Mouse (Mus musculus) forelimb bud, embryonic 11.5 days (tissue): ENCODE measurements at regions not wholly inside any gene's neighbourhood (a gene's known extent, or its start where the extent isn't known, plus 50 kb on each side); places are given as distances from the start of the nearest gene placed in this dataset.
"Not testable (repeated sequence)": the region's sequence is repeated elsewhere in the genome, so short reads cannot be mapped to it uniquely, and the experiment has no call there.

ENCODE experiments used
- DNase-seq: peaks from one replicate; pipeline ENCODE4 v3.0.0-alpha.2; 2012; ENCODE audit warnings: low read depth, low spot score

DNA sequence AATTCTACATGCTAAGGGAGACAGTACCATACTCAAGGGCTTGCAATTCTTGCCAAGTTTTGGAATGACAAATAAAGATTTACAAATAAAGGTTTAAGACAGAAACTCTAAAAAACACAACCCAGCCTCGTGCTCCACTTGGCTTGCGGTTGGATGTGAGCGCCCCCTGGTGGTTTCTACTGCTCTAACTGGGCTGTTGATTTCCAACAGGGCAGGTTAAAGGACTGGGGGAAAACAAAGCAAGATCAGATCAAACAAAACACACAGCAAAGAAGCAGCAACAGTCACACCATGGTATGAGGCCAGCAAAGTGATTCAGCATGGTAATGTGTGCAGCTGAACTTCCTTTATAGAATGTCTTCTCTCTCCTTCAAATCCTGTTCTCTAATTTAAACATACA is 339.2 kb downstream of the Adam3 start:
- peak; percentile 85 for DNase-seq

DNA sequence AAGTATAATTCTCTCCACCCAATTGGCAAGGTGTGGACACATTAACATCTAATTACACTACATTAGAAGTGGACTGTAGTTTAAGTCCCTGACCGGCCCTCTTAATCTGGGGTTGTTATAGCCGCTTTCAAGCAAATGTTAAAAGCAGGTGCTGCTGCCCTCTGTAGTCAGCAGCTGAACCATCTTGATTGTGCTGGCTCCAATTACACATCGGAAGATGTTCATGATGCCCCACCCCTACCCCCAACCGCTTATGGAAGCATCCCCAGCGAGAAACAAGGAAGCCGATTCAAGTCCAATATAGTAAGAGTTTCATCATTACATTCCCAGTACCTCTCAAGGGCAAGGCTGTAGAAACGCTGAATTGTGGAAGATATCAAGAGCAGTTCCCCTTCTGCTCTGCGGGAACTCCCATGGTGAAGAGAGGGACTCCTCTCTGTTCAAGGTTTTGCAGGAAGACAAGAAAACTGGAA is 341.7 kb downstream of the Adam3 start:
- DNase-seq, result no peak

DNA sequence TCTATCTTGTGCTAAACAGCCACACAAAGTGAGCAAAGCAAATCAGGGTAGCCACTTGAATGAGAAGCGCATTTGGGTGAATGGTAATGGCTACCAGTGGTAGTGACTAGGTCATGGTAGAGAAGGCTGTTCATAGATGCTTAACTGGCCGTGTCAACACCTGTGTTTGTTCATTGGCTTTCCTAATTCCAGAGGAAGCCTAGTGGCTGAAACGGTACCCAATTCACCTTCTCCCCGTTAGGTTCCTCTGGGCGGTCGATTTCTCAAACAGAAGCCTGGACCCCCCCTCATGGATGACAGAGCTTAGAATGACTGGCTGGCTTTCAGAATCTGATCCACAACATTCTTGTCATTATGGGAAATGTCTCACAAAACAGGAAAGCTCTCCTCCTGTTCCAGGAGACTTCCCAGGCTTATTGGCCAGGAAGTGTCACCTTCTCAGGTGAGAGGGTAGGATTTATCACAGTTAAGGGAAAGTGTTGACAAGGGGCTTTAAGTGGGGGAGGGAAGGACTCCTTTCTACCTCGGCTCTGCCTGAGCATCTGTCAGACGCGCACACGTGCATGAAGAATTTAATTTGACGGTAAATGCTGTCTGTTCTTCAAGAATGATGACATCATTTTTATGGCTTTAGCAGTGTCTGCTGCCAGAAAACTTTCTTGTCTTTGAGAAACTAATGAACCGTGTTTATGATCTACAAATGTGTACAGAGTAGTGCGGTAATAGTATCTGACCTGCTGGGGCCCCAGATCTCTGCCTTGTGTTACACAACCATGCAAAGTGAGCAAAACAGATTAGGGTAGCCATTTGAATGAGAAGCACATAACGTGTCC is 342.3 kb downstream of the Adam3 start:
- DNase-seq, result peak; percentile 14

DNA sequence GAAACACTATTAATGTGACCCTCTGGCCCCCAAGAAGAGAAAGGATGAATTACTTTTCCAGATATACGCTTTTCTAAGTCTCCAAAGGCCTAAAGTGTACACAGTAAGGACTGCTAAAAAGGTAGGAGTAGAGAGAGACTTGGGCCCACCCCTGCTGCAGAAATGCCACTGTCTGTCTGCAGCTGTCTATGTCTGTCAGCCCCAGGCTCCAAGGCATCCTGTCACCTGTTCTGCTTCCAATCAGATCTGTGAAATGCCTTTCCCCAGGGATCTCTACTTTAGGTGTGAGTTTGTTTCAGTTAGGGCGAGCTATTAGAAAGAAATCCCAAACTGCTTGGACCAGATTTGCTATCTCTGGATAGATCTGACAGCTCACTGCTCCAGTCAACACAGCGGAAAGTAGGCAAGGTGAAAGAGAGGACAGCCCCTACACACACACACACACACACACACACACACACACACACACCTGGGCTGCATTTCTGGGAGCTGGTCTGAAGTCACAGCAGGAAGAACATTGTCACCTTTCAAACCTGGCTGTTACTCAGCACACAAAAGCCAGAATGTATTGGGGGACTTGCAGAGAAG is 343.9 kb downstream of the Adam3 start:
- DNase-seq, result peak; percentile 28

DNA sequence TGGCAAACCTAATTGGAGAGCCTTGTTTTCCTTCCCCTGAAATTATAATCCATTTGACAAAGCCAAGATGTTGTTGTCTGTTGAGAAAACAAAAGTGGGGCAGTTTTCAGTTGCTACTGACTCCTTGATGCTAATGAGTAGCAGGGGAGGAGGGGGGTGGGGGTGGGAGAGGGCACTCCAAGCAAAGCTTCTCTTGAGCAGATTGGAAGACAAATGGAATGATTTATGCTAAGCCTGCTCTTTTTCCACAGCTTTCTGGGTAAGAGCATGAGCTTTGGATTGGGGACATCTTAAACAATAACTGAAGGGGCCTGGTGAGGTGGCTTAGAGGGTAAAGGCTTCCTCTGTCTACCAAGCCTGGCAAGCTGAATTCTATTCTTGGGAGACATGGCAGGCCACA is 347.6 kb downstream of the Adam3 start:
- no peak for DNase-seq

DNA sequence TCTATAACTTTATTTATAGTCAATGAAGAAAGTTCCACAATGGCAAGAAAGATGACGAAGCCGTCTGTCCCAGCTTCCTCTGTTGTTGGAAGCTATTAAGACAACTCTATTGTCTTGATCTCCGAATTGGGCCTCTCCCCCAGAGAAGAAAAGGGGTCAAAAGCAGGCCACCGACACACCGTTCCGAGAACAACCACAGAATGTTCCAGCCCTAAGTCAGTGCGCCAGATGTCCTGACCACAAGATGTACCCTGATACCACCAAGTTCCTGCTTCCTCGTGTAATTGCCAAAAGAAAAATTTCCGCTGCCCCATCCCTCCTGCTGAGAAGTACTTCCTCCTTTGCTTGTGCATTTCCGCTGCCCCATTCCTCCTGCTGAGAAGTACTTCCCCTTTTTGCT is 348.8 kb downstream of the Adam3 start:
- not testable (repeated sequence) for DNase-seq

DNA sequence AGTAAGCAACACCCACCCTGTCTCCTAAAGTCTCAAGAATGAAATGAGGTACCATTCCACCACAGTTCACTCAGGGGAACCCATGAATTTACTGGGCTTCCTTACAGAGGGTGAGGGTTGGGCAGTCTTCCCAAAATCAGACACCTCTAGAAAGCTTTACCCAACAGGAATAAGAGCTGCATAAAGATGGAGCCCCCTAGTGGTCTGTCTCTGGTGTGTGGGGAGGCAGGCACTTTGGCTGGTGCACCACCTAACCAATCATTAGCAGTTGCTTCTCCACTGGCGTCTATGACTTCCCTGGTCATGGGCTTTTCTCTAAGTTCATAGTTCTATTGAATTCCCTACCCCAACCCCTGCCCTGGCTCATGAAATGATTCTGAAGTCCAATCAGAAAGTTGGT is 351.1 kb downstream of the Adam3 start:
- DNase-seq, result no peak

DNA sequence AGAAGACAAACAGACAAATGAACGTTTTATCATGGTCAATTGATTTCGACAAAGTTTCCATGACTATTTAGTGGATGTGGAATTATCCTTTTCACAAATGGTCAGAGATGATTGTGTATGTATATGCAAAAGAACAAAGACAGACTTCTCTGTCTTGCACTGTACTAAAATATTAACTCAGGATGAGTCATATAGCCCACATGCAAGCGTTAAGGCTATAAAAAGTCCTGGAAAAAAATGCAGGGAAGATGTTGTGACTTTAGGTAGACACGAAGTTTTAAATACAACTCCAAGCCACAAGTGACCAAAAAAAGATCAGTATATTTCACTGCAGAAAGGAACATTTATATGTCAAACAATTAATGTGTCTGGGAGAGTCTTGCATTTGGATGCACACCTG is 353.6 kb downstream of the Adam3 start:
- no peak for DNase-seq

DNA sequence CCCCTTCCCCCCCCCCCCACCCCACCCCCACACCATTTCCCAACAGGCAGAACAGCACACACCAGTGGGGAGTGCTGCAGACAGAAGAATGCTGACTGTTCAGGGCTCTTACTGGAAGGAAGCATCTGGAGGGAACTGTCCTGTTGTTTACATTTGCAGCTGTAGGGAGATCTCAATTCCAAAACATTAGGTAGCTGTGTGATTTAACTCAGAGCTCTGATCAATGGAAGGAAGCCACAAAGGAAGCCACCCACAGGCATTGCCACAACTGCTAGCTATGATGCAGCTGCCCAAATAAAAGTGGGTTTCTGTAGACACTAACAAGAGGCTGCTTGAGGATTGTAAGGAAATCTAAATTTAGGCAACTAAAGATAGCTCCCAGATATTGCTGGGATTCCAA is 359.7 kb downstream of the Adam3 start:
- DNase-seq, result no peak

DNA sequence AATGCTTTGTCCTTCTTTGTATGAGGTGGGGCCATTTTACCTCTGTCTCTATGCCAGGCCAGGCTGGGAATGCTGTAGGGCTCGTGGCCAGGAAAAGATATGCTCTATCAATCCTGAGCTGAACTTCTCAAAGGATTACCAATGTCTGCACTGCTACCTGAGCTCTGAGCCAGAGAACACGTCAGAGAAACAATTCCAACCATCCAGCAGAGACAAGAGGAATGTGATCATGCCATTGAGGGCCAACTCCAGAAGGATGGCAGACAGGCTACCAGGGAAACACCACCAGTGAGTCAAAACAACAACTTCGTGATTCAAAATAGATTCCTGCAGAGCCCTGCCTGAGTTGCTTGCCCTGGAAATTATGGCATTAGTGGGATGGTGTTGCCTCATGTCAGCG is 361.0 kb downstream of the Adam3 start:
- DNase-seq, result no peak

DNA sequence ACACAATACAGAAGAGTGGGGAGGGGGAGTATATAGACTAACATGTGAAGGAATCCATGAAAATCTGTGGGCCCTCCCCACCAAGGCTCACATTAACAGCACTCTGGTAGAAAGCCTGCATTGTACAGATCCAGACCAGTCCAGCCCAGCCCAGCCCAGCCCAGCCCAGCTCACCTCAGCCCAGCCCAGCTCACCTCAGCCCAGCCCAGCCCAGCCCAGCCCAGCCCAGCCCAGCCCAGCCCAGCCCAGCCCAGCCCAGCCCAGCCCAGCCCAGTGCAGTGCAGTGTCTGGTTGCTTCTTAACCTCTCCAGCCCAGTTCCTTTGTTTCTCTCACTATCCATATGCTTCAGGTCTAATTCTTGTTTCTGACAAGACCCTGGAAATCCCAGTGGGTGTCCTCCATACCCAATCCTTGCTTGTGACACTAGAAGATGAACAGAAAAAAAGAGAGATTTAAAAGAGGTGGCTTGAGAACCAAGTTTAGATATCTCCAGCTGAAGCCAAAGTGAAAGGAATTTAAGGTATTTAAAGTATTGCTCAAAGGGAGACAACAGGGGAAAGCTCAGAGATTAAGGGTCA is 366.5 kb downstream of the Adam3 start:
- no peak for DNase-seq

DNA sequence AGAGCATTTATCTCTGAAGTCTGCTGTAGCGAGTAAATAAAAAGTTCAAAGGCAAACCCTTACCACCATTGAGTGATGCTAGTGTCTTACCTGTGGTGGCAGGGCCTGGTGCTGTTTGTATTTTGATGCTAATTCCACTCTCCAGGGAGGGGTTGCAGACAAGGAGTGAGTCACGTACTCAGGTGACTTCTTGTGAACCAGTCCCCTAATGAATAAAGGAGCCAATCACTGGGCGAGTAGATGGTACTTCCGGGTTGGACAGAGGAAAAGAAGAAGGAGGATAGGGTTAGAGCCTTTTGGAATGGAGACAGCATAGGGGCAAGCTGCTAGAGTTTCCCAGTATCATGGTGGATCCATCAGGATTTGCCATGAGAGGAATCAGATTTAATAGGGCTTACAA is 370.5 kb downstream of the Adam3 start:
- no peak for DNase-seq

DNA sequence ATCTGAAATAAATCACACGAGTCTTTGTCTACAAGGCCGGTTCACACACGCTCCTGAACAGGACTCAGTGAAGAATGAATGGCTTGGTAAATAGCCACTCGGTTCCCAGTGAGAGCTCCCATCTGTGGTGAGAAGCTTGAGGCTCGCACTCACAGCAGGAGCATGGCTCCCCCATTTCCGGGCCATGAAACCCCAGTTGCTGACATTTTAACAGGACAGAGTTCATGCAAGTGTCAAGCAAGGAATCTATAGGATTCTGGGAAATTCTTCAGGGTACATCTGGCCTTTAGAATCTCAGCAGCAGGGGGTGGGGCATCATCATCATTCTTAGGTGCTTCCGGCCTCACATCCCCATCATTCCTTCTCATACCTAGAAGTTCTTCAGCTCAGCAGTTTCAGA is 371.8 kb downstream of the Adam3 start:
- no peak for DNase-seq

DNA sequence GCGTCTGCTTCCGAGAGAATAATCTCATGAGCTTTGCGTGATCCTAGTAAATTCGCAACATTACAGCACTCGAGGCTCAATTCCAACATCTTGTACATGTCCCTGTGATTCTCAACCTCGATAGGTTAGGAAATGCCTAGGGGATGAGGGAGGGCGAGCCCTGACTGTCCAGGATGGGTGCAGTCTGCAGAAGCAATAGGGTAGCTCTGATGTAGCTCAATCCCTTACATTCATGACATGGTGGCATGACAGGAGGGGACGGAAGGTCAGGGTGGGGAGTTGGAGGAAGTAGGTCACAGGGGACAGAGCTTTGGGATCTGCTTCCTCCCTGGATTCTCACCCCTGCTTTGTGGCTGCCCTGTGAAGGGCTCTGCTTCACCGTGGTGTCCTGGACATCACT is 373.3 kb downstream of the Adam3 start:
- no peak for DNase-seq

DNA sequence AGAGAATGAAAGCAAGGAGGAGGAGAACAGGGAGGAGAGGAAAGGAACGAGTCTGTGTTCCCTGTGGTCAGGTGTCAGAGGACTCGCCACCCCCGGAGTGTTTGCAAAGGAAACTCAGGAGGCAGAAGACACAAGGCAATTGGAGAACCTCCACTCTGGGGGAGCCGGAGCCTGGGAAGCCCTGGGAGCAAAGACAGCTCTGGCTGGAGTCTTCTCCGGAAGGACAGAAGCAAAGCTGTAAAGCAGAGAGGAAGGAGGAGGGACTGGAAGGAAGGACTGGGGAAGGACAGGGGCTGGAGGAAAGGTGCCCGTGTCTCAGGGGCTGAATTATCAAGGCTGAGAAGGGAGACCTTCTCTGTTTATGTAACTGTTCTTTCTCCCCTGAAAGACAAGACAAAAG is 373.9 kb downstream of the Adam3 start:
- DNase-seq, result no peak

DNA sequence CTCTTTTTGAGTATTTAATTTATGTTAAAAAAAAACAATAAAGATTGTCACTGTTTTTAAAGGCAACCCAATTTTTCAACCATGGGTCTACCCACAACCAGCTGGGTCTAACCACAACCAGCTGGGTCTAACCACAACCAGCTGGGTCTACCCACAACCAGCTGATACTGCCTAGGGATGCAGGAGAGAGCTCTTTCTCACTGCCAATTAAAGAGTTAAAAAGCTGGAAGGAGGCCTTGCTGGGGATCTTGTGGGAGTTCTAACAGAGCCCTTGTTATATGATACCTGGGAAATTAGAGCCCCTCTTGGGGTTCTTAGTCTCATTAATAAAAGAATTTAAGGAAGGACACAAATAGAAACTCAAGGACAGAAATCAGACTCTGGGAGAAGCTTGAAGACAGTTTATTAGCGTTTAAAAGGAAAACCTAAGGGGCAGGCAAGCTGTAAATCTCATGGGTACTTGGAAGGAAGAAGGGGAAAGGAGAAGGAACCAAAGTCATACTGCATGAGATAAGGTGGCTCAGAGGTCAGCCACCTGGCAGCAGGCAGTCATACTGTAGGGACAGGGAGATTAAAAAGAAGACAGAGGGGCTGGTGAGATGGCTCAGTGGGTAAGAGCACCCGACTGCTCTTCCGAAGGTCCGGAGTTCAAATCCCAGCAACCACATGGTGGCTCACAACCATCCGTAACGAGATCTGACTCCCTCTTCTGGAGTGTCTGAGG is 379.1 kb downstream of the Adam3 start:
- peak; percentile 74 for DNase-seq

DNA sequence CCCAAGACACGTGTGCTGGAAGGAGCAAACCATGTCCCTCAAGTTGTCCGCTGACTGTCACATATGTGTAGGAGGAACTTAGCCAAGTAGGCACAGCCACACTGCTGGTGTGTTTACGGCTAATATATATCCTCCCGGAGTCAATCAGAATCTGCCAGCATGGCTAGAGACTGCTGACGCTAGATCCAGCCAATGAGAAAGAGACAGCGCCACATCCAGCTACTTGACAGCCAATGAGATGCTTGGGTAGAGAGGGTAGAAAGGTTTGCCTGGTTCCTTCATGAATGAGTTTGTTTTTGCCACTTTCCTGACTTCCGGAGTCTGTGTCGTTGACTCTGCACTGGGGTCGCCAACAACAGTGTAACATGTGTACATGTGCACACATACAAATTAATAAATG is 387.0 kb downstream of the Adam3 start:
- DNase-seq, result no peak

DNA sequence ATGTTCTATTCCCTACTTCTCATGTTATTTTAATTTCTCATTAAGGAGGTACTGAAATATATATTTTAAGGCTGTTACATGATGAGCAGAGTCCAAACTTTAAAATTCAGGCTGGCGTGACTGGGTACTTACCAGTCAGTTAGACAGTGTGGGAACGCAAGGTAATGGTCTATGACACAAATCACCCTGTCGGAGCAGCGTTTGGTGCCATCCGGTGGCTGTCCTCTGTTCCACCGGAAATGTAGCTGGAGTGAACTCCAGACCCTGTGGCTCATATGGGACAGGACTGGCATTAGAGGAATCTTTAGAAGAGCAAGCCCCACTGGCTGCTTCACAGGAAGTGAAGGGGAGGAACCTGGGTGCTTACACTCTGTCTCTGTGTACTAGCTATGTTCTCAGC is 388.0 kb downstream of the Adam3 start:
- DNase-seq, result no peak

DNA sequence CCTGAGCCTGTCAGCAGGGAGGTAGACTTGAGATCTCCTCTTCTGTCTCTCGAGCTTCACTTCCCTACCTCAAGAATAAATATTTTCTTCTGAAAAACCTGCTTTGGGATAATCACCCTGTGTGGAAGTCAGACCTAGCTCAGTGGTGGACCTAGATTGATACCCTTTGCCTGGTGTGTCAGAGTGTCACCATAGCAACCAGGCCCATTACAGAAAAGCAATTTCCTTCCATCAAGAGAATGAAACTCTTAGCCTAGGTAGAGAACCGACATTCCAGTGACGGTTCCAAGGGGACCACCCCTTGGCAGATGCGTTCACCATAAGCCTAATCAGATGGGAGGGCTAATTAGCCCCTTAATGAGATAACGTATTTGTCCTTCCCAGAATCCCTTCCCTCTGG is 389.9 kb downstream of the Adam3 start:
- DNase-seq, result peak; percentile 30

DNA sequence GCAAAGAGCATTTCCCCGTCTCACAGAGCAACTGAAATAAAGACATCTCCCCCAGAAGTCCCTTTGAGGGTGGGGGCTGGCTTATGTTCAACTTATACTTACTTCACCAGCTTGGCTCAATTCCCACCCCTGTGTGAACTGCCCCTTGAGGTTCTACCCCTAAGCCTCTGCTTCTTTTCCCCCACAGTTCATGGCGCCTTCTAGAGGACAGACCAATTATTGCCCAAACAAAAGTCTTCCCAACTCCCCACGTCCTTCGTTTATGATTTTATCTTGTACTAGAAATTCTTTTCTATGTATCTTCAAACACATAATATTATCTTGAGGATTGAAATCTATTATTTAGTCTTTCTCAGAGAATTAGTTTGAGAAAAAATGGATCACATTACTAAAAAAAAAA is 391.9 kb downstream of the Adam3 start:
- no peak for DNase-seq

DNA sequence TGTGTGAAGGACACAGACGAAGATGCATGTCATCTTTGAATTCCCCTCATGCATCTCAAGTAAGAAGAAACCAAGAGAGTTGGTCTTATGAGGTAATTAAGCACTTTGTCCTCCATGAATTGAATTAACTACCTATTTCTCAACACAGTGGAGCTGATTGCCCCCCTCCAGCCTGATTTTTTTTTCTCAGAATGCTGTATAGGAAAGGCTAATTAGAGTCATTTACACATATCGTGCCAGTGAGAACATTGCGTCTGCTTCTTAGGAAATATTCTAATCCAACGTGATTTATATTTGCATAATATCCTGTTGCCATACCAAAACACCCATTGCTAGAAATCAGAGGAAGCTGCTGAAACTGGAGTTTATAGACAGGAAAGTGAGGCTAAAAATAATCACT is 414.8 kb downstream of the Adam3 start:
- no peak for DNase-seq

DNA sequence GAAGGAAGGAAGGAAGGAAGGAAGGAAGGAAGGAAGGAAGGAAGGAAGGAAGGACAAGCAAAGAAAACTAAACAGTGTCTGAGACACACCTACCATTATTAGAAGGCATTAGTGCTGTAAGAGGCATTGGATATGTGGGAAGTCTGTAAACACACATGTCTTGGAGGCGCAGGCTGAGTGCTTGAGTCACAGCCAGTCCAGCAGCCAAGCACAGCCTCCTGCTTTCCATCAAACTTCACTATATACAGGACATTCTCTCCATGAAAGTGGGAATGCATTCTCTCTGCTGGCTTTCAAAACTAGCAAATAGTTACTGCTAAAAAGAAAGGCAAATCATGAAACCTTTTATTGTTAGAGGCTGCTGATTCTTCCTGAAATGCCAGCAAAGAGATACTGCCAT is 431.1 kb downstream of the Adam3 start:
- DNase-seq, result no peak
